Mouse (Mus musculus) layer of hippocampus, adult 9-11 months (tissue): ENCODE measurements at regions not wholly inside any gene's neighbourhood (a gene's known extent, or its start where the extent isn't known, plus 50 kb on each side); places are given as distances from the start of the nearest gene placed in this dataset.
A peak's percentile ranks its signal among the peaks of the same experiment; 100 is the strongest.

Source experiments
- DNase-seq: peaks from one replicate; pipeline ENCODE4 v3.0.0; 2022

- DNase-seq = no peak
These were observed 58.5 kb downstream of the Zfp36l2 start for GRCm38 (mm10) chr17:84129204-84129603.

GRCm38 (mm10) chr17:84128262-84128661, 59.5 kb downstream of the Zfp36l2 start:
- DNase-seq = no peak

- DNase-seq = peak; percentile 70
These were observed 61.6 kb downstream of the Zfp36l2 start for GRCm38 (mm10) chr17:84126168-84126567.

- no peak for DNase-seq
These were observed 64.6 kb downstream of the Zfp36l2 start for GRCm38 (mm10) chr17:84123161-84123560.

- no peak for DNase-seq
These were observed 65.1 kb downstream of the Zfp36l2 start for GRCm38 (mm10) chr17:84122486-84123131.

GRCm38 (mm10) chr17:84121291-84121690, 66.5 kb downstream of the Zfp36l2 start:
- no peak for DNase-seq

- no peak for DNase-seq
These were observed 68.3 kb downstream of the Zfp36l2 start for GRCm38 (mm10) chr17:84119221-84120017.

GRCm38 (mm10) chr17:84118781-84119180, 69.0 kb downstream of the Zfp36l2 start:
- DNase-seq = no peak

GRCm38 (mm10) chr17:84118271-84118670, 69.5 kb downstream of the Zfp36l2 start:
- peak; percentile 82 for DNase-seq

- DNase-seq = no peak
These were observed 70.0 kb downstream of the Zfp36l2 start for GRCm38 (mm10) chr17:84117756-84118155.

- no peak for DNase-seq
These were observed 71.1 kb downstream of the Zfp36l2 start for GRCm38 (mm10) chr17:84116340-84117279.

GRCm38 (mm10) chr17:84115957-84116339, 71.8 kb downstream of the Zfp36l2 start:
- DNase-seq = no peak

- no peak for DNase-seq
These were observed 72.6 kb downstream of the Zfp36l2 start for GRCm38 (mm10) chr17:84115133-84115532.

GRCm38 (mm10) chr17:84114279-84114994, 73.3 kb downstream of the Zfp36l2 start:
- no peak for DNase-seq

- peak; percentile 77 for DNase-seq
These were observed 74.0 kb downstream of the Zfp36l2 start for GRCm38 (mm10) chr17:84113608-84114278.

GRCm38 (mm10) chr17:84112411-84113031, 75.2 kb downstream of the Zfp36l2 start:
- no peak for DNase-seq

- no peak for DNase-seq
These were observed 75.9 kb downstream of the Zfp36l2 start for GRCm38 (mm10) chr17:84111787-84112370.

GRCm38 (mm10) chr17:84110945-84111344, 76.8 kb downstream of the Zfp36l2 start:
- DNase-seq = no peak

- no peak for DNase-seq
These were observed 77.6 kb downstream of the Zfp36l2 start for GRCm38 (mm10) chr17:84110000-84110695.

- no peak for DNase-seq
These were observed 79.6 kb downstream of the Zfp36l2 start for GRCm38 (mm10) chr17:84107946-84108686.
